Comparison of ENCODE assay signal across 10 mouse cellular contexts in genomic region chr4:130315771-130316527, GRCm38 (mm10). TPM values are rescaled to one million over a fixed set of nuclear protein-coding genes. Genes with fewer than 3 reads are reported as not detected.
DNase-seq lines count a peak whose midpoint lies in the region; ATAC-seq lines count a peak whose summit lies in the region.
"Had no signal": no experiment of that assay in that cellular context is flagged by ENCODE, and none has a peak within 500 bp of the region (broad histone marks: within the 10 kb centered on the region; RNA-seq: fewer than 3 reads in every experiment).

No protein-coding gene starts in this region.

- H3K4me1 ChIP-seq in hindbrain, embryonic 13.5 days (replicated peaks) = no peaks in the 10 kb centered on the region
- H3K4me1 ChIP-seq in hindbrain, embryonic 14.5 days (replicated peaks; ENCODE audit: control insufficient read depth, insufficient read depth, low read length) = no peaks in the 10 kb centered on the region
- peaks cover 81% of the 10 kb centered on the region for H3K4me1 ChIP-seq in heart, embryonic 13.5 days
- H3K4me1 ChIP-seq in forebrain, embryonic 15.5 days = no peaks in the 10 kb centered on the region
- H3K4me1 ChIP-seq in liver, embryonic 12.5 days = peaks cover 16% of the 10 kb centered on the region

- peak overlapping the region; percentile 48; the same call in 1 of the 2 replicates for H3K27ac ChIP-seq in hindbrain, embryonic 13.5 days
- H3K27ac ChIP-seq in hindbrain, embryonic 14.5 days = no peak overlapping the region
- H3K27ac ChIP-seq in heart, embryonic 13.5 days (replicated peaks) = peak overlapping the region; percentile 91
- no peak overlapping the region for H3K27ac ChIP-seq in forebrain, embryonic 15.5 days (replicated peaks)
- H3K27ac ChIP-seq in liver, embryonic 12.5 days = no peak overlapping the region

- no peak overlapping the region for H3K4me2 ChIP-seq in hindbrain, embryonic 13.5 days
- H3K4me2 ChIP-seq in hindbrain, embryonic 14.5 days (replicated peaks) = no peak overlapping the region
- no peak overlapping the region for H3K4me2 ChIP-seq in heart, embryonic 13.5 days
- no peak overlapping the region for H3K4me2 ChIP-seq in forebrain, embryonic 15.5 days (replicated peaks)
- no peak overlapping the region for H3K4me2 ChIP-seq in liver, embryonic 12.5 days

- H3K27me3 ChIP-seq in hindbrain, embryonic 13.5 days = no peaks in the 10 kb centered on the region
- no peaks in the 10 kb centered on the region for H3K27me3 ChIP-seq in hindbrain, embryonic 14.5 days (ENCODE audit: control insufficient read depth, insufficient read depth, low read length)
- H3K27me3 ChIP-seq in heart, embryonic 13.5 days (replicated peaks) = no peaks in the 10 kb centered on the region; the same call in 1 of the 2 replicates
- H3K27me3 ChIP-seq in forebrain, embryonic 15.5 days = no peaks in the 10 kb centered on the region
- peaks cover 17% of the 10 kb centered on the region for H3K27me3 ChIP-seq in liver, embryonic 12.5 days (replicated peaks)

- no peak overlapping the region for H3K9ac ChIP-seq in hindbrain, embryonic 13.5 days
- no peak overlapping the region for H3K9ac ChIP-seq in hindbrain, embryonic 14.5 days
- peak overlapping the region; percentile 68 for H3K9ac ChIP-seq in heart, embryonic 13.5 days
- H3K9ac ChIP-seq in forebrain, embryonic 15.5 days (replicated peaks) = no peak overlapping the region
- no peak overlapping the region for H3K9ac ChIP-seq in liver, embryonic 12.5 days

- no peak for ATAC-seq in hindbrain, embryonic 13.5 days (ENCODE audit: low FRiP score)
- no peak for ATAC-seq in hindbrain, embryonic 14.5 days (ENCODE audit: low FRiP score)
- no peak for ATAC-seq in heart, embryonic 13.5 days (ENCODE audit: extremely low read depth, insufficient number of reproducible peaks, low FRiP score, low TSS enrichment)
- ATAC-seq in forebrain, embryonic 15.5 days (replicated peaks) = no peak
- ATAC-seq in liver, embryonic 12.5 days = no peak

- H3K36me3 ChIP-seq in hindbrain, embryonic 13.5 days = peaks cover 77% of the 10 kb centered on the region
- H3K36me3 ChIP-seq in hindbrain, embryonic 14.5 days (replicated peaks; ENCODE audit: control insufficient read depth, insufficient read depth) = peaks cover 67% of the 10 kb centered on the region
- peaks cover 81% of the 10 kb centered on the region for H3K36me3 ChIP-seq in heart, embryonic 13.5 days
- peaks cover 19% of the 10 kb centered on the region for H3K36me3 ChIP-seq in forebrain, embryonic 15.5 days
- H3K36me3 ChIP-seq in liver, embryonic 12.5 days = peaks cover 56% of the 10 kb centered on the region

- WGBS in hindbrain, embryonic 13.5 days = 79% methylated on average over 13 of the region's 13 CpGs
- 77% methylated on average over 13 of the region's 13 CpGs for WGBS in hindbrain, embryonic 14.5 days
- WGBS in heart, embryonic 13.5 days = 47% methylated on average over 13 of the region's 13 CpGs
- 76% methylated on average over 13 of the region's 13 CpGs for WGBS in forebrain, embryonic 15.5 days
- WGBS in liver, embryonic 12.5 days (ENCODE audit: insufficient replicate concordance) = 82% methylated on average over 13 of the region's 13 CpGs

- H3K9me3 ChIP-seq in hindbrain, embryonic 13.5 days = no peaks in the 10 kb centered on the region
- H3K9me3 ChIP-seq in hindbrain, embryonic 14.5 days (ENCODE audit: control insufficient read depth, low read length) = no peaks in the 10 kb centered on the region
- no peaks in the 10 kb centered on the region for H3K9me3 ChIP-seq in heart, embryonic 13.5 days
- no peaks in the 10 kb centered on the region for H3K9me3 ChIP-seq in forebrain, embryonic 15.5 days
- no peaks in the 10 kb centered on the region for H3K9me3 ChIP-seq in liver, embryonic 12.5 days (replicated peaks)
- H3K9me3 ChIP-seq: G1E had no signal

- H3K4me3 ChIP-seq in hindbrain, embryonic 13.5 days = no peak overlapping the region
- no peak overlapping the region for H3K4me3 ChIP-seq in hindbrain, embryonic 14.5 days (replicated peaks; ENCODE audit: low read length)
- H3K4me3 ChIP-seq in heart, embryonic 13.5 days = no peak overlapping the region
- H3K4me3 ChIP-seq in forebrain, embryonic 15.5 days = no peak overlapping the region
- H3K4me3 ChIP-seq in liver, embryonic 12.5 days = no peak overlapping the region

- DNase-seq in hindbrain, embryonic 14.5 days (ENCODE audit: low spot score) = no peak
- peak; percentile 88 to 96 for DNase-seq in adrenal gland, adult (ENCODE audit: inconsistent age in 2 of 2, low spot score in 1 of 2)
- DNase-seq in kidney, postnatal 4 days = peak; percentile 82 to 84
- no peak for DNase-seq in thymus, postnatal 0 days (ENCODE audit: low spot score)

RNA-seq across cellular contexts. Expression of gene Gm10570, which starts 7.5 kb away (rescaled TPM):
- polyA plus RNA-seq in hindbrain, embryonic 13.5 days (2015; fragmentation: Nextera tagmentation; extraction: Ambion mirVana) = 0.71 and 0.73 TPM in 2 replicates
- 0.46 TPM in 1 of 2 replicates, not detected in the other for polyA plus RNA-seq in hindbrain, embryonic 14.5 days (2014; fragmentation: Nextera tagmentation; extraction: Ambion mirVana)
- 0.75 and 1.2 TPM in 2 replicates for polyA plus RNA-seq in heart, embryonic 13.5 days (2015; fragmentation: Nextera tagmentation; extraction: Ambion mirVana)
- 0.55 and 1.1 TPM in 2 replicates for polyA plus RNA-seq in forebrain, embryonic 15.5 days (2015; fragmentation: Nextera tagmentation; extraction: Ambion mirVana)
- polyA plus RNA-seq in liver, embryonic 12.5 days (2016; fragmentation: Nextera tagmentation; extraction: Ambion mirVana) = not detected in 2 replicates
- not detected in 2 replicates for polyA plus RNA-seq in thymus, postnatal 0 days (2015; fragmentation: Nextera tagmentation; extraction: Ambion mirVana)
- polyA plus RNA-seq: G1E; small intestine, adult 2 months had no signal

RNA-seq across cellular contexts. Expression of gene Fabp3, which starts 7.6 kb away (rescaled TPM):
- polyA plus RNA-seq in hindbrain, embryonic 13.5 days (2015; fragmentation: Nextera tagmentation; extraction: Ambion mirVana) = 146 and 148 TPM in 2 replicates
- polyA plus RNA-seq in hindbrain, embryonic 14.5 days (2014; fragmentation: Nextera tagmentation; extraction: Ambion mirVana) = 272 and 285 TPM in 2 replicates
- polyA plus RNA-seq in heart, embryonic 13.5 days (2015; fragmentation: Nextera tagmentation; extraction: Ambion mirVana) = 961 and 1,090 TPM in 2 replicates
- 95.6 and 102 TPM in 2 replicates for polyA plus RNA-seq in forebrain, embryonic 15.5 days (2015; fragmentation: Nextera tagmentation; extraction: Ambion mirVana)
- polyA plus RNA-seq in liver, embryonic 12.5 days (2016; fragmentation: Nextera tagmentation; extraction: Ambion mirVana) = 1.3 and 1.5 TPM in 2 replicates
- 2.9 and 3.1 TPM in 2 replicates for polyA plus RNA-seq in thymus, postnatal 0 days (2015; fragmentation: Nextera tagmentation; extraction: Ambion mirVana)
- polyA plus RNA-seq: G1E had no signal

RNA-seq across cellular contexts. Expression of gene Serinc2, which starts 36.9 kb away (rescaled TPM):
- 61.3 and 62.7 TPM in 2 replicates for polyA plus RNA-seq in hindbrain, embryonic 13.5 days (2015; fragmentation: Nextera tagmentation; extraction: Ambion mirVana)
- 32.3 and 35.5 TPM in 2 replicates for polyA plus RNA-seq in hindbrain, embryonic 14.5 days (2014; fragmentation: Nextera tagmentation; extraction: Ambion mirVana)
- polyA plus RNA-seq in heart, embryonic 13.5 days (2015; fragmentation: Nextera tagmentation; extraction: Ambion mirVana) = 10.9 and 11.3 TPM in 2 replicates
- 87.4 and 97.3 TPM in 2 replicates for polyA plus RNA-seq in forebrain, embryonic 15.5 days (2015; fragmentation: Nextera tagmentation; extraction: Ambion mirVana)
- 1.7 and 3.1 TPM in 2 replicates for polyA plus RNA-seq in liver, embryonic 12.5 days (2016; fragmentation: Nextera tagmentation; extraction: Ambion mirVana)
- 8.3 and 9.4 TPM in 2 replicates for polyA plus RNA-seq in thymus, postnatal 0 days (2015; fragmentation: Nextera tagmentation; extraction: Ambion mirVana)
- polyA plus RNA-seq: G1E had no signal

RNA-seq across cellular contexts. Expression of gene Zcchc17, which starts 43.8 kb away (rescaled TPM):
- 89.7 and 92.8 TPM in 2 replicates for polyA plus RNA-seq in hindbrain, embryonic 13.5 days (2015; fragmentation: Nextera tagmentation; extraction: Ambion mirVana)
- 88.1 and 89.8 TPM in 2 replicates for polyA plus RNA-seq in hindbrain, embryonic 14.5 days (2014; fragmentation: Nextera tagmentation; extraction: Ambion mirVana)
- polyA plus RNA-seq in heart, embryonic 13.5 days (2015; fragmentation: Nextera tagmentation; extraction: Ambion mirVana) = 48.1 and 50.7 TPM in 2 replicates
- 84.3 and 85.0 TPM in 2 replicates for polyA plus RNA-seq in forebrain, embryonic 15.5 days (2015; fragmentation: Nextera tagmentation; extraction: Ambion mirVana)
- polyA plus RNA-seq in liver, embryonic 12.5 days (2016; fragmentation: Nextera tagmentation; extraction: Ambion mirVana) = 52.1 and 52.9 TPM in 2 replicates
- 96.6 and 104 TPM in 2 replicates for polyA plus RNA-seq in thymus, postnatal 0 days (2015; fragmentation: Nextera tagmentation; extraction: Ambion mirVana)

RNA-seq across cellular contexts. Expression of gene Snrnp40, which starts 44.0 kb away (rescaled TPM):
- 111 and 122 TPM in 2 replicates for polyA plus RNA-seq in hindbrain, embryonic 13.5 days (2015; fragmentation: Nextera tagmentation; extraction: Ambion mirVana)
- 92.5 and 94.6 TPM in 2 replicates for polyA plus RNA-seq in hindbrain, embryonic 14.5 days (2014; fragmentation: Nextera tagmentation; extraction: Ambion mirVana)
- 82.6 and 84.8 TPM in 2 replicates for polyA plus RNA-seq in heart, embryonic 13.5 days (2015; fragmentation: Nextera tagmentation; extraction: Ambion mirVana)
- polyA plus RNA-seq in forebrain, embryonic 15.5 days (2015; fragmentation: Nextera tagmentation; extraction: Ambion mirVana) = 135 and 148 TPM in 2 replicates
- 112 and 119 TPM in 2 replicates for polyA plus RNA-seq in liver, embryonic 12.5 days (2016; fragmentation: Nextera tagmentation; extraction: Ambion mirVana)
- polyA plus RNA-seq in thymus, postnatal 0 days (2015; fragmentation: Nextera tagmentation; extraction: Ambion mirVana) = 152 and 156 TPM in 2 replicates

Comparison
In these comparisons a context has a peak if more than half of its experiments do, and no peak if none do; other contexts are left out.
1. H3K27ac ChIP-seq: peak in hindbrain, embryonic 13.5 days (single experiment) and heart, embryonic 13.5 days (single experiment); none in hindbrain, embryonic 14.5 days (single experiment), forebrain, embryonic 15.5 days (single experiment) and liver, embryonic 12.5 days (single experiment).
2. DNase-seq: peak in adrenal gland, adult (2 of 2) and kidney, postnatal 4 days (2 of 2); none in hindbrain, embryonic 14.5 days (single experiment) and thymus, postnatal 0 days (single experiment).
3. RNA of gene Fabp3, which starts 7.6 kb away (polyA plus RNA-seq): 961 to 1,090 TPM in heart, embryonic 13.5 days, 272 to 285 TPM in hindbrain, embryonic 14.5 days, 146 to 148 TPM in hindbrain, embryonic 13.5 days and 95.6 to 102 TPM in forebrain, embryonic 15.5 days; 2.9 to 3.1 TPM in thymus, postnatal 0 days and 1.3 to 1.5 TPM in liver, embryonic 12.5 days; every median in the first group is over 10 times any median in the second.